Mouse (Mus musculus): Measurements from ENCODE around the gene Calhm4. TPM values are rescaled to one million over a fixed set of nuclear protein-coding genes. Genes with fewer than 3 reads are reported as not detected.
"Not testable (repeated sequence)": the region's sequence is repeated elsewhere in the genome, so short reads cannot be mapped to it uniquely, and the experiment has no call there.

Gene Calhm4
- total RNA-seq, 2 experiments from 2014 or later: not detected

- no peak for DNase-seq
- intact Hi-C loops (cut with DNase I): no loop called here
Observed at GRCm38 (mm10) chr10:33998397-33998796, 45.7 kb downstream of the Calhm4 start.

- intact Hi-C loops (cut with DNase I); DNase-seq: not testable (repeated sequence)
Observed at GRCm38 (mm10) chr10:33996686-33997085, 47.4 kb downstream of the Calhm4 start.

Other genes starting within 250 kb of the Calhm4 start
- gene Sult3a1, start 186.6 kb downstream of the Calhm4 start, total RNA-seq (2021): not detected
- not detected for gene Rsph4a, start 139.2 kb downstream of the Calhm4 start, total RNA-seq (2021)
- gene Zup1, start 93.0 kb downstream of the Calhm4 start, total RNA-seq (2021): 1 to 10 TPM; 9.1 to 9.2 TPM
- 100 to 1,000 TPM in 1 of 2 experiments, 10 to 100 TPM in 1; 98.5 to 107 TPM for gene Rwdd1, start 24.7 kb downstream of the Calhm4 start, total RNA-seq (2021)
- not detected for gene Trappc3l, start 6.7 kb downstream of the Calhm4 start, total RNA-seq (2021)
- gene Calhm5, start 52.2 kb upstream of the Calhm4 start, total RNA-seq (2021): 1 to 10 TPM in 1 of 2 experiments, under 1 TPM in 1; 0.97 to 1.1 TPM
- under 1 TPM in 1 of 2 experiments, not detected in 1; 0.40 TPM for gene Calhm6, start 83.7 kb upstream of the Calhm4 start, total RNA-seq (2021)
- 1 to 10 TPM; 8.6 to 10.0 TPM for gene Dse, start 163.4 kb upstream of the Calhm4 start, total RNA-seq (2021)
- 10 to 100 TPM; 52.3 to 57.4 TPM for gene Tspyl1, start 237.9 kb upstream of the Calhm4 start, total RNA-seq (2021)

Measured in heart, postnatal 10 days (tissue).